Mouse (Mus musculus) C2C12 (cell line): ENCODE measurements at regions not wholly inside any gene's neighbourhood (a gene's known extent, or its start where the extent isn't known, plus 50 kb on each side); places are given as distances from the start of the nearest gene placed in this dataset.

ENCODE experiments used
- CTCF ChIP-seq: IDR thresholded peaks from one replicate; pipeline ENCODE4 v1.5.1; 2011; ENCODE audit not compliant: control insufficient read depth, insufficient read depth, insufficient read length
- MYOG ChIP-seq: IDR thresholded peaks from one replicate; pipeline ENCODE4 v1.6.1; 2011; ENCODE audit not compliant: control insufficient read depth, insufficient read length; ENCODE audit errors: extremely low read depth
- USF1 ChIP-seq: IDR thresholded peaks from one replicate; pipeline ENCODE4 v1.6.1; 2011; ENCODE audit warnings: low read depth, mild to moderate bottlenecking, control low read depth, moderate library complexity

DNA sequence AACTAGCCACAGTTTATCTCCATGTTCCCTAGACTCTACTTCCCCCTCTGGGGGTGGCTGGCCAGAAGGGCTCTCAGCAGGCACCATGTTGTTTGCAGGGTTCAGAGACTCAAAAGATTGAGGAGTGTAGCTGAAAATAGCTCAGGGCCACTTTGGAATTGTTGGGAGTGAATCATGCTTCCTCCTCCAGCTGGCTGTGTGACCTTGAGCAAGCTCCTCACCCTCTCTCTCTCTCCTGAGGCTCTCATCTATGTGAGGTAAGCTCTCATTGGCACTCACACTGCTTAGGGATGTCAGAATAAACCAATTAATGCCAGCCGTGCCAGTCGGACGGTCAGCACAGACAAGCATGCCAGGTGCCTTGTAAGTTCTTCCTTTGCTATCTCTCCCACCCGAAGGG is 228.0 kb downstream of the Sipa1l2 start:
- TF ChIP-seq CTCF (no peak), MYOG (no peak), USF1 (no peak)
